Mouse (Mus musculus): ENCODE measurements around the gene Pdia6.
A peak's percentile ranks its signal among the peaks of the same experiment; 100 is the strongest.

The Pdia6 gene

GRCm38 (mm10) chr12:17265971-17266672, at the start of gene Pdia6:
Gene Pdia6, plus strand, starts transcription at chr12:17266545.
- DNase-seq: peak; percentile 91 to 92

DNA sequence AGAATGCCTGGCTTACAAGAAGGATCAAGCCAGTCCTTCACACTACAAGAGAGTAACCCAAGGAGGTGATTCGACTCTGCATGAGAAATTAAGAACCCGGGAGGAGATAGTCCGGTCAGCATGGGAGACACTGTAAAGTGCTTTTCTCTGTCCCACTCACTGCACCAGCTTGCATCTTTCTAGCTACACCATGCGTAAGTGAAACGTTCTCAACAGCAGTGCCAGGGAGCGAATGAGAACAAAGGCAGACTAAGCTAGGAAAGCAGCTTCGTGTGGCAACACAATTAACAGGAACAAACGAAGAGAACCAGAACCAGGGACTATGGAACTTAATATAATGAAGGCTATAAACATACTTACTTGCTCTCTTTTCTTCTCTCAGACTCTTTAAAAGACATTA, 48.0 kb upstream of the Pdia6 start:
- no peak for DNase-seq

- DNase-seq: no peak
Measured at GRCm38 (mm10) chr12:17219107-17219506, 47.2 kb upstream of the Pdia6 start.

GRCm38 (mm10) chr12:17220631-17221030, 45.7 kb upstream of the Pdia6 start:
- no peak for DNase-seq

DNA sequence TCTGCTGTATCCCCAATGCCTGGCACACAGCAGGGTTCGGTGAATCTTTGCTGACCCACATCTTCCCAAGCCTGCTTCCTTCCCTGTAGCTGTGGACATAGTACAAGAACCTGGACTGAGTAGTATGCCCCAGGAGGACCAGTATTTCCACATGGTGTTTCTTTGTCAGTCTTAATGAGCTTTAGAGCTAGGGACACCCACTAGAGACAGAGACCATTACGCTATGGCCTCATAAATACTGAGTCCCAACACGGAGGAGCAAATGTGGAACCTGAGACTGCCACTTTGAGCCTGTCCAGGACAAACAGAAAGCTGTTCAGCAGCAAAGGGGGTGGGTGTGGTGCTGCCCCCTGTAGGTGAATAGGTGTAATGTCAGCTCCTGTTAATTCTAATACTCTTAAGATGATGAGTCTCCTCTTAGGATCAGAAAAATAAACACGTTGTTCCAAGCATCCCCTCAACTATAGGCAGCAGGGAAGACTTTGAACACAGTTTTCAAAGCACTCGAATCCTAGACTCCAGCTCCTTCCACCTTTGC, 44.4 kb upstream of the Pdia6 start:
- DNase-seq: no peak

DNA sequence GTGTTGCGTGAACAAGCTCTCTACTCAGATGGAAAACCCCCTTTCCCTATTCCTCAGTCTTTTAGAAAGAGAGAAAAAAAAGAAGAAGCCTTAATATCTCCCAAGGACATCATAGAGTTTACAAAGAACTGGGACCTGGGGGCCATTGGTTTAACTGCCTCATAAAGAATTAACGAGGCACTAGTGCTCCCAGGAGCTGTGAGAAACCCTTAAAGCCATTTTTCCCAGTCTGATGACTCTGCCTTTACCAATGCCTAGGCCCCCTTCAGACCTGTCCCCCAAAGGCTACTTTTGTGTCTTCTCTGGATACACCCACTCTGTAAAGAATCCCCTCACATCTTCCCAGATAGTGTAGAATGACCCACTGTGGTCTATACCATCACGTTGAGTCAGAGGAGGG, 43.3 kb upstream of the Pdia6 start:
- no peak for DNase-seq

DNA sequence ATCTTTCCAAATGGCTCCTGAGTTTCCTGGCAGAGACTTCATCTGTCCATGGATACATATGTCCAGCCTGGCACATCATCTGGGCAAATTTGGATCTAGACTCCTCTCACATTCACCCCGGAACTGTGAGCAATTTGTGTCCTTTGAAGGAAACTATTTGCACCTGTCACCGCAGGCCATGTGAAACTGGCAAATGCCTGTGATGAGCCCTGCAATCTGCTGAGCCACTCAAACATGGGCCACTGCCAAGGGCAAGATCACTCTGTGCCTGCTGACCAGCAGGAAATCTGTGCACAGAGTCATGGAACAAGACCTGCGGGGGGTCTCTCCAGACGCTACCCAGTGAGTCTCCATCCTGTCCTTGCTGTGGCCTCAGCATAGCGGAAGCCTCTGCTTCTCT, 41.3 kb upstream of the Pdia6 start:
- no peak for DNase-seq

- no peak for DNase-seq
Measured at GRCm38 (mm10) chr12:17227903-17228302, 38.4 kb upstream of the Pdia6 start.

DNA sequence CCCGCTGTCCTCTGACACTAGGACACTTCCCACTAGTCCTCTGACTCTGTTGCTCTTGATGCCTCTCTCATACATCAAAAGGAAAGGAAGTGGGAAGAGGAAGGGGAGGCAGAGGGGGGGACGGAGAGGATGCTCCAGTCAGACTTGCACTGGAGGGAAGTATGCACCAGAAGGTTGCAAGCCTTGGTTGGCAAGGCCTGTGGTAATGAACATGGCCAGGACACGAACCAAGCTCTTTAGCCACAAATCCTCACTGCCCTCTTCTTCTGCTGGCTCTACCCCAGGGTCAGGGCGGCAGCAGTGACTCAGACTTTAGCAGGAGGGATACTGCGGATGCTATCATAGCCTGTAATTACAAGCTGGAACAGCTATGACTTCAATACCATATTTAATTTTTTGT, 35.8 kb upstream of the Pdia6 start:
- no peak for DNase-seq

- DNase-seq: no peak
Measured at GRCm38 (mm10) chr12:17231513-17231912, 34.8 kb upstream of the Pdia6 start.

DNA sequence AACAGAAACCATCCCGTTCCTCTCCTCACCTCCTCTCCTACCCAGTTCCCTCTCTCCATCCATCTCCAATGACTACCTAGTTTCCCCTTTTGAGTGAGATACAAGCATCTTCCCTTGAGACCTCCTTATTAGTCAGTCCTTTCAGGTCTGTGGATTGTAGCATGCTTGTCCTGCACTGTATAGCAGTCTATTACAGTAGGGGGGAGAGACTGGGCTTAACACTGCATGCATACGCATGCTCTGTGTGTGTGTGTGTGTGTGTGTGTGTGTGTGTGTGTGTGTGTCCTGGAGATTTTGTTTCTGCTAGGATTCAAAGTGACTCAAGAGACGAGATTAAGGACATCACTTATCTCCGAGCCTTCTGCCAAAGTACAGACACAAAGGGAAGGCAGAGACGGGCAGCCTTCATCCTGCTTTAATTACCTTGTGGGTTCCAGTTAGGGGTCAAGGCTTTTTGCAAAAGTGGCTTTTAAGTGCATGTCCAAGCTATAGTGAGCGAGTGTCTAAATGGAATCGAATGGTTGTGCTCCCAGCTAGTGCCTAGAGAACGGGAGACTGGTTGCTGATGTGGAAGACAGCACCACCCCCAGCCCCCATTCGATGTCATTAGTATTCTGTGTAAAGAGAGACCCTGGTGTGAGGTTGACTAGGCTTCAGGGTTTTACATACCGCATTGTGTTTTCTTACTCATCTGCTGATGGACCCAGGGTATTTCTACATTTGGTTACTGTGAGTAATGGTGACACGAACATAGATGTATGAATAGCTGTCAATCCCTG, 30.6 kb upstream of the Pdia6 start:
- no peak for DNase-seq

DNA sequence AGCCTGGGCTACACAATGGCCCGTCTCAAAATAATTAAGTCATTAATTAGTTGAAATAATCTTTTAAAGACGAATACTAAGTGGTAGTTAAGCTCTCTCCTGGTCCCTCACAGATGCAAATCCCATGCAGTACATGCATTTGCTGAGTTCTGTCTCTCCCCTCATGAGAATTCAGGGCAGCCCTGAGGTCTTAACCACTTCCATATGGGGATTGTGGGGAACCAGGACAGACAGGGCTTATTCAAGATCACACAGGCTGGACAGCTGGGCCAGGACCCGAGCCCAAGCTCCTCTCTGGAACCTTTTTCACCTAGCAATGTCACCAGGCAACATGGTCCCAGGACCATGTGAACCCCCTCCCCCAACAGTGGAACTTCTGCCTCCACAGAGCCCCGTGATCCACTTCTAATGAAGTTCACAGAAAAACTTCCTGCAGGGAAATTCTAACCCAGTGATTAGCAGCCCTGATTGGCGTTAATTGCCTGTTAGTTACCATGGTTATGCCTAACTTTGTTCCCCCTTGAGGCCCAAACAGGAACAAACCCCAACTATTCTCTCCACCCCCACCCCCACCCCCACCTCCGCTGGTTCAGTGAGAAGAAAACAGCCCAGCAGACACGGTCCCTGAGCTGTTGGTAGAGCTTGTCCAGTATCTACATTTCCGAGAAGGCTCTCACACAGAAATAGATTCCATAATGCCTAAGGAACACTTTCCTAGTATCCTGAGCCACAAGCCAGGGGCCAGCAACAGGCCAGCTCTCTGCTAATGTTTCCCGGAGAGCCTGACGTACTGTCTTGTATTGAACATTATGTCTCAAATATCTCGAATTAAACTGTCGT, 27.5 kb upstream of the Pdia6 start:
- no peak for DNase-seq

GRCm38 (mm10) chr12:17239428-17239688, 27.0 kb upstream of the Pdia6 start:
- DNase-seq: no peak

GRCm38 (mm10) chr12:17241016-17241415, 25.3 kb upstream of the Pdia6 start:
- no peak for DNase-seq

DNA sequence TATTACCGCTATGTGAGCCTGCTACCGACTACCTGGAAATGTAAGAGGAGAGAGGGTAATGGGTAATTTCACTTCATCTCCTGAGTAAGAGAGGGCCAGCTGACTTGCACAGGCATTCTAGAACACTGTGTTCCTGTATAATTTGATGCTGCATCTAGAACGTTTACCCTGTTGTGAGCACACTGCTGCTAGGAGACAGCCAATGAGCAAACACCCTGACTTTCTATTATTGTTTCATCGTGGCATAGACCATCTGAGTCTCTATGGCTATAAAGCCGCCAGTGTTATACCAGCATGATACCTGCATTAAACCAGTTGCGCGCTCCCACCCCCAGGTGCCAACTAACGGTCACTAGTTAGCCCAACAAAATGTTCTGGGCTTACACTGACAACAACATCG, 24.7 kb upstream of the Pdia6 start:
- DNase-seq: no peak

- no peak for DNase-seq
Measured at GRCm38 (mm10) chr12:17242041-17242440, 24.3 kb upstream of the Pdia6 start.

DNA sequence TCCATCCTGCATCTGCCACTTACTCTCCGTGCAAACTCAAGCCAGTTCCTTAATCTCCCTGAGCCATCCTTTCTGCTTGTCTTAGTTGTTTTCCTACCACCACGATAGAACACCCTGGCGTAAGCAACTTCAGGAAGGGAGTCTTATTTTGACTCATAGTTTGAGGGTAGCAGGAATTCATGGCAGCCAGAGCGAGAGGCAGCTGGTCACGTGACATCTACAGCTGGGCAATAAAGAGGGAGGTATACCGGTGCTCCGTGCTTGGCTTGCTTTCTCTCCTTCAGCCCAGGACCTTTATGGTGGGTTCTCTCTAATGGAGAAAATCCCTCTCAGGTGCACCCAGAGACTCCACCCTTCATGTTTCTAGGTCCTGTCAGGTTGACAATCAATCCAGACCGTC, 15.4 kb upstream of the Pdia6 start:
- no peak for DNase-seq

- peak; percentile 40 to 60 for DNase-seq
Measured at GRCm38 (mm10) chr12:17253069-17253468, 13.3 kb upstream of the Pdia6 start.

GRCm38 (mm10) chr12:17255602-17256001, 10.7 kb upstream of the Pdia6 start:
- DNase-seq: no peak

- DNase-seq: peak; percentile 23 to 44
Measured at GRCm38 (mm10) chr12:17256905-17257304, 9.4 kb upstream of the Pdia6 start.

DNA sequence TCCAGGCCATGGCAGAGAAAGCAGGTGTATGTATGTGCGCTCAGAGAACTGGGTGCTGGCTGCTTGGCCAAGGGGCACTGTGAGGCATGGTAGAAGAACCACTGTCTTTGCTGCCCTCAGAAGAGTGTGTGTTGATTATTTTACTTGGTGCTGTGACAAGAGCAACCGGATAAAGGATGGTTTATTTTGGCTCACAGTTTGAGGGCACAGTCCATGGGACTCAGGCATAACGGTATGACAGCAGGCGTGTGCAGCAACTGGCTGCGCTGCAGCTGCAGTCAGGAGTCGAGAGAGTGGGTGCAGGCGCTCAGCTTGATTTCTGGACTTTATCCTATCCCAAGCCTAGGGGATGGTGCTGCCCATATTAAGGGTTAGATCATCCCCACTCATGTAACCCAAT, 7.9 kb upstream of the Pdia6 start:
- peak in 1 of 2 experiments; percentile 26 for DNase-seq

- no peak for DNase-seq
Measured at GRCm38 (mm10) chr12:17261005-17261404, 5.3 kb upstream of the Pdia6 start.

- DNase-seq: no peak
Measured at GRCm38 (mm10) chr12:17263881-17264280, 2.5 kb upstream of the Pdia6 start.

- DNase-seq: no peak
Measured at GRCm38 (mm10) chr12:17264826-17265225, 1.5 kb upstream of the Pdia6 start.

Measured in lung, adult 18-20 months (tissue).